ENCODE assay signal across 8 mouse cellular contexts in genomic region chr5:114772456-114773203, GRCm38 (mm10). TPM values are rescaled to one million over a fixed set of nuclear protein-coding genes. Genes with fewer than 3 reads are reported as not detected.
DNase-seq lines count a peak whose midpoint lies in the region; ATAC-seq lines count a peak whose summit lies in the region.

No protein-coding gene starts in this region.

- under 1% methylated on average over 55 of the region's 57 CpGs for WGBS in liver, embryonic 15.5 days (ENCODE audit: insufficient replicate concordance)
- 2% methylated on average over 24 of the region's 57 CpGs for WGBS in neural tube, embryonic 13.5 days

- peak overlapping the region; percentile 100 for H3K4me3 ChIP-seq in liver, embryonic 15.5 days (replicated peaks)
- peak overlapping the region; percentile 99 for H3K4me3 ChIP-seq in neural tube, embryonic 13.5 days

- H3K4me2 ChIP-seq in liver, embryonic 15.5 days, result peak overlapping the region; percentile 91
- H3K4me2 ChIP-seq in neural tube, embryonic 13.5 days, result peak overlapping the region; percentile 86

- peak; percentile 47 for DNase-seq in gastrocnemius, adult 18-20 months (ENCODE audit: low spot score)
- DNase-seq in gastrocnemius, postnatal 36 days, result no peak
- peak; percentile 77 for DNase-seq in cerebellum, adult 11-12 months
- DNase-seq in forelimb bud, embryonic 11.5 days (ENCODE audit: low read depth, low spot score), result peak; percentile 7
- peak; percentile 78 for DNase-seq in induced T-regulatory cell, adult 2 months (ENCODE audit: low read depth)
- DNase-seq in urinary bladder, adult 2 months (ENCODE audit: low spot score), result peak; percentile 57

- H3K36me3 ChIP-seq in liver, embryonic 15.5 days (replicated peaks), result peaks cover 3% of the 10 kb centered on the region
- H3K36me3 ChIP-seq in neural tube, embryonic 13.5 days, result no peaks in the 10 kb centered on the region

- H3K4me1 ChIP-seq in liver, embryonic 15.5 days (replicated peaks), result peaks cover 65% of the 10 kb centered on the region
- peaks cover 51% of the 10 kb centered on the region for H3K4me1 ChIP-seq in neural tube, embryonic 13.5 days (replicated peaks)

- peak; percentile 40 for ATAC-seq in liver, embryonic 15.5 days (ENCODE audit: insufficient read depth)
- peak; percentile 48 for ATAC-seq in neural tube, embryonic 13.5 days (ENCODE audit: low read depth)

- H3K27me3 ChIP-seq in liver, embryonic 15.5 days, result no peaks in the 10 kb centered on the region
- no peaks in the 10 kb centered on the region for H3K27me3 ChIP-seq in neural tube, embryonic 13.5 days

- peak overlapping the region; percentile 90 for H3K27ac ChIP-seq in liver, embryonic 15.5 days (replicated peaks)
- H3K27ac ChIP-seq in neural tube, embryonic 13.5 days (replicated peaks), result peak overlapping the region; percentile 96

- H3K9me3 ChIP-seq in liver, embryonic 15.5 days (replicated peaks), result no peaks in the 10 kb centered on the region
- no peaks in the 10 kb centered on the region for H3K9me3 ChIP-seq in neural tube, embryonic 13.5 days

- peak overlapping the region; percentile 98 for H3K9ac ChIP-seq in liver, embryonic 15.5 days
- H3K9ac ChIP-seq in neural tube, embryonic 13.5 days, result peak overlapping the region; percentile 98

- intact Hi-C loops in gastrocnemius, postnatal 36 days (cut with DNase I), result no loop called here

RNA-seq across cellular contexts. Expression of gene Ankrd13a, which starts 1.8 kb away (rescaled TPM):
- 10 to 100 TPM; 16.1 to 17.3 TPM for total RNA-seq in gastrocnemius, adult 18-20 months (2021)
- total RNA-seq in gastrocnemius, postnatal 36 days (2021), result 10 to 100 TPM; 18.8 to 21.4 TPM
- 41.0 and 42.8 TPM in 2 replicates for polyA plus RNA-seq in liver, embryonic 15.5 days (2015; fragmentation: Nextera tagmentation; extraction: Ambion mirVana)
- 50.3 and 52.0 TPM in 2 replicates for polyA plus RNA-seq in neural tube, embryonic 13.5 days (2015; fragmentation: Nextera tagmentation; extraction: Ambion mirVana)
- 55.6 and 63.2 TPM in 2 replicates for polyA plus RNA-seq in urinary bladder, adult 2 months (2012; rRNA removed)

RNA-seq across cellular contexts. Expression of gene Git2, which starts 2.7 kb away (rescaled TPM):
- total RNA-seq in gastrocnemius, adult 18-20 months (2021), result 10 to 100 TPM; 13.3 to 16.2 TPM
- total RNA-seq in gastrocnemius, postnatal 36 days (2021), result 10 to 100 TPM; 15.9 to 17.4 TPM
- 16.3 and 16.5 TPM in 2 replicates for polyA plus RNA-seq in liver, embryonic 15.5 days (2015; fragmentation: Nextera tagmentation; extraction: Ambion mirVana)
- polyA plus RNA-seq in neural tube, embryonic 13.5 days (2015; fragmentation: Nextera tagmentation; extraction: Ambion mirVana), result 47.5 and 52.1 TPM in 2 replicates
- 37.5 and 46.6 TPM in 2 replicates for polyA plus RNA-seq in urinary bladder, adult 2 months (2012; rRNA removed)

RNA-seq across cellular contexts. Expression of gene 1500011B03Rik, which starts 50.6 kb away (rescaled TPM):
- total RNA-seq in gastrocnemius, adult 18-20 months (2021), result 1 to 10 TPM; 3.4 to 4.0 TPM
- 1 to 10 TPM; 4.9 to 5.2 TPM for total RNA-seq in gastrocnemius, postnatal 36 days (2021)
- 21.3 and 21.4 TPM in 2 replicates for polyA plus RNA-seq in liver, embryonic 15.5 days (2015; fragmentation: Nextera tagmentation; extraction: Ambion mirVana)
- polyA plus RNA-seq in neural tube, embryonic 13.5 days (2015; fragmentation: Nextera tagmentation; extraction: Ambion mirVana), result 243 and 266 TPM in 2 replicates
- polyA plus RNA-seq in urinary bladder, adult 2 months (2012; rRNA removed), result 46.2 and 54.9 TPM in 2 replicates

Comparison
In these comparisons a context has a peak if more than half of its experiments do, and no peak if none do; other contexts are left out.
1. DNase-seq: peak in gastrocnemius, adult 18-20 months (single experiment), cerebellum, adult 11-12 months (single experiment), forelimb bud, embryonic 11.5 days (single experiment), induced T-regulatory cell, adult 2 months (single experiment) and urinary bladder, adult 2 months (single experiment); none in gastrocnemius, postnatal 36 days (0 of 2).